Mouse (Mus musculus) stomach, embryonic 15.5 days (tissue): ENCODE results near the gene Tcf19. TPM values are rescaled to one million over a fixed set of nuclear protein-coding genes. Genes with fewer than 3 reads are reported as not detected.
A peak's percentile ranks its signal among the peaks of the same experiment; 100 is the strongest.
"Not testable (repeated sequence)": the region's sequence is repeated elsewhere in the genome, so short reads cannot be mapped to it uniquely, and the experiment has no call there.

Experiments used
- ATAC-seq: fragments of 200-750 bp; cut with Nextera tagmentation; 2 replicates; pipeline ENCODE4 v1.8.0; 2017; ENCODE audit warnings: low read depth, moderate number of reproducible peaks, moderate TSS enrichment; ENCODE audit not compliant: insufficient read depth, low FRiP score
- H3K27ac ChIP-seq: fragments of 300-500 bp; sonication (generic); 2 replicates; pipeline ENCODE4 v1.5.1; 2015; ENCODE audit warnings: mild to moderate bottlenecking, inconsistent platforms
- H3K27me3 ChIP-seq: fragments of 300-500 bp; sonication (generic); replicated peaks from 2 replicates; pipeline ENCODE4 v1.6.1; 2015; ENCODE audit warnings: inconsistent platforms
- H3K36me3 ChIP-seq: fragments of 300-500 bp; sonication (generic); 2 replicates; pipeline ENCODE4 v1.6.1; 2015; ENCODE audit warnings: inconsistent platforms
- H3K4me1 ChIP-seq: fragments of 300-500 bp; sonication (generic); 2 replicates; pipeline ENCODE4 v1.6.1; 2015; ENCODE audit warnings: inconsistent platforms
- H3K4me2 ChIP-seq: fragments of 300-500 bp; sonication (generic); 2 replicates; pipeline ENCODE4 v1.6.1; 2015; ENCODE audit warnings: mild to moderate bottlenecking, inconsistent platforms
- H3K4me3 ChIP-seq: fragments of 300-500 bp; sonication (generic); replicated peaks from 2 replicates; pipeline ENCODE4 v1.5.1; 2015; ENCODE audit warnings: inconsistent platforms
- H3K9ac ChIP-seq: fragments of 300-500 bp; sonication (generic); 2 replicates; pipeline ENCODE4 v1.6.1; 2015; ENCODE audit warnings: inconsistent platforms
- H3K9me3 ChIP-seq: fragments of 300-500 bp; sonication (generic); 2 replicates; pipeline ENCODE4 v1.6.1; 2016; ENCODE audit warnings: inconsistent platforms
- WGBS: fragments of 180-500 bp; shearing (Covaris S2); methylation state at CpG from one replicate; pipeline ENCODE4 v1.1.7; 2015; 5-methylcytosine and 5-hydroxymethylcytosine counted together
- polyA plus RNA-seq: library from polyadenylated mRNA; unstranded; fragments of >200 nt; fragmentation: Nextera tagmentation; extraction: Ambion mirVana; gene quantifications from 2 replicates; pipeline ENCODE4 v1.2.1, GENCODE M21; 2015

Gene Tcf19
- polyA plus RNA-seq, 1 experiment from 2014 or later: 76.2 TPM

DNA sequence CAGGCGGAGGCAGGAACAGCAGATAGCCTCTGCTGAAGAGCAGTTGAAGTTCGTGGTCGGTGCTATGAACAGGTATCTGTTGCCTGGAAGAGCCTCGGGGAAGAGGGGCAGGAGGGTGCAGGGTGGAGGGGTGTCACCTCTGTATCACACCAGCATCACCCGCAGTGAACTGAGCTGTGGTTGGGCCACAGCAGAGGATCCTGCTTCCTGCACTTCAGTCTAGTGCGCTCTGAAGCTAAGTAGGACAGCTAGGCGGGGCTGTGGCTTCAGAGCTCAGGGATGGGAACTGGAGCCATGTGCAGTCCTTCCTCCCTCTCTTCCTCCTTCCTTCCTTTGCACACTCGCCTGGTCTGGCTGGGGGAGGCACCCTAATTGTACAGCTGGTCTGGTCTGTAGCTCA is 10.0 kb upstream of the Tcf19 start:
- 65% methylated on average over 8 of the region's 8 CpGs for WGBS
- Histone ChIP-seq H3K36me3 (peaks cover 21% of the 10 kb centered on the region; the same call in 1 of the 2 replicates), H3K4me2 (no peak overlapping the region), H3K9ac (no peak overlapping the region), H3K27ac (no peak overlapping the region), H3K4me3 (no peak overlapping the region), H3K27me3 (no peaks in the 10 kb centered on the region), H3K9me3 (no peaks in the 10 kb centered on the region), H3K4me1 (no peaks in the 10 kb centered on the region)
- no peak for ATAC-seq

GRCm38 (mm10) chr17:35524354-35524753 is 7.7 kb upstream of the Tcf19 start:
- H3K4me1 ChIP-seq: no peaks in the 10 kb centered on the region
- no peaks in the 10 kb centered on the region for H3K27me3 ChIP-seq
- H3K36me3 ChIP-seq: peaks cover 28% of the 10 kb centered on the region
- WGBS: 92% methylated on average over 9 of the region's 9 CpGs
- H3K9me3 ChIP-seq: no peaks in the 10 kb centered on the region
- H3K4me3 ChIP-seq: no peak overlapping the region
- H3K9ac ChIP-seq: no peak overlapping the region
- no peak overlapping the region for H3K27ac ChIP-seq
- H3K4me2 ChIP-seq: no peak overlapping the region
- no peak for ATAC-seq

DNA sequence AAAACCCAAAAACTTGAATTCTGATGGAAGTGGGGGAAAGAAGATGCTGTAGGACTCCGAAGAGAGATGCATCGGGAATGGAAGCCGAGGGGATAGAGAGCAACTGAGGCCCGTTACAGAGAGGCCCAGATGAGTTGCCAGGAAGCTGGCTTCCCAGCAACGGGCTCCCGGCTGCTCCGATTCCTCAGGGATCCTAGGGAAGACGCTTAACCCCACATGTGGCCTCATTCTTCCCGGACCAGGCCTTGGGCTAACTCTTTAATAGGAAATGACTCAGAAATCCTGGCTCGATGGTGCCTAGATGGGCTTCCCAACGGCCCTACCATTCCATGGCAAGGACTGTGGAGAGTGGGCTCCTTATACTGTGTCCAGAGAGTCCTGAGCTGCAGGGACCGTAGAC is 902 bp upstream of the Tcf19 start:
- Histone ChIP-seq H3K27ac (peak overlapping the region; percentile 31), H3K9me3 (no peaks in the 10 kb centered on the region), H3K9ac (0 out of 2 replicates have a peak overlapping the region, but pooled peaks have one; percentile 37), H3K4me1 (peaks cover 25% of the 10 kb centered on the region), H3K4me2 (peak overlapping the region; percentile 65), H3K36me3 (peaks cover 11% of the 10 kb centered on the region; the same call in 1 of the 2 replicates), H3K27me3 (no peaks in the 10 kb centered on the region), H3K4me3 (peak overlapping the region; percentile 69)
- no peak for ATAC-seq
- 6% methylated on average over 12 of the region's 12 CpGs for WGBS

GRCm38 (mm10) chr17:35515911-35516640 is 548 bp downstream of the Tcf19 start:
- no peaks in the 10 kb centered on the region for H3K9me3 ChIP-seq
- peaks cover 3% of the 10 kb centered on the region; the same call in 1 of the 2 replicates for H3K36me3 ChIP-seq
- peak overlapping the region; percentile 52 for H3K9ac ChIP-seq
- no peak for ATAC-seq
- H3K4me2 ChIP-seq: peak overlapping the region; percentile 77
- H3K4me1 ChIP-seq: peaks cover 25% of the 10 kb centered on the region
- WGBS: 5% methylated on average over 25 of the region's 25 CpGs
- H3K27me3 ChIP-seq: no peaks in the 10 kb centered on the region
- 0 out of 2 replicates have a peak overlapping the region, but pooled peaks have one; percentile 26 for H3K27ac ChIP-seq
- H3K4me3 ChIP-seq: peak overlapping the region; percentile 69

- 41% methylated on average over 6 of the region's 6 CpGs for WGBS
- no peaks in the 10 kb centered on the region for H3K36me3 ChIP-seq
- no peaks in the 10 kb centered on the region for H3K27me3 ChIP-seq
- H3K4me3 ChIP-seq: peak overlapping the region; percentile 69
- no peaks in the 10 kb centered on the region for H3K9me3 ChIP-seq
- ATAC-seq: no peak
- H3K9ac ChIP-seq: peak overlapping the region; percentile 8; the same call in 1 of the 2 replicates
- H3K4me1 ChIP-seq: peaks cover 25% of the 10 kb centered on the region
- H3K27ac ChIP-seq: no peak overlapping the region
- H3K4me2 ChIP-seq: peak overlapping the region; percentile 77
Measured at GRCm38 (mm10) chr17:35514756-35515155, 1.9 kb downstream of the Tcf19 start.

DNA sequence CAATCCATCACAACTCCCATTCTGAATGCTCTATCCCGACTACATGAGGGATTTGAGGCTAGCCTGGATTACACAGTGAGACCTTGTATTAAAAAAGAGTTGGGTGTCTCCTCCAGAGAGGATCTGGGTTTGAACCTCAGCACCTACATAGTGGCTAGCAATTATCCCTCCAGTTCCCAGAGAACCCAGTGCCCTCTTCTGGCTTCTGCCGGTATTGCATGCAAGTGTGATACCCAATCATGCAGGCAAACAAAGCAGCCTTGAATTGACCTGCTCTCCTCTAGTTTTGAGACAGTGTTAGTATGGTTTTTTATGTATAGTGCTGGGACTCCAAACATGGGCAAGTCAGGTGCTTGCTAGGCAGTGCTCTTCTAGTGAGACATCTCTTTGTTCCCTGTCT is 2.7 kb downstream of the Tcf19 start:
- Histone ChIP-seq H3K27me3 (no peaks in the 10 kb centered on the region), H3K9me3 (no peaks in the 10 kb centered on the region), H3K4me1 (peaks cover 28% of the 10 kb centered on the region), H3K9ac (no peak overlapping the region), H3K4me3 (peak overlapping the region; percentile 69; the same call in 1 of the 2 replicates), H3K27ac (no peak overlapping the region), H3K36me3 (no peaks in the 10 kb centered on the region), H3K4me2 (peak overlapping the region; percentile 77)
- ATAC-seq: no peak
- WGBS: 12% methylated on average over 2 of the region's 2 CpGs

DNA sequence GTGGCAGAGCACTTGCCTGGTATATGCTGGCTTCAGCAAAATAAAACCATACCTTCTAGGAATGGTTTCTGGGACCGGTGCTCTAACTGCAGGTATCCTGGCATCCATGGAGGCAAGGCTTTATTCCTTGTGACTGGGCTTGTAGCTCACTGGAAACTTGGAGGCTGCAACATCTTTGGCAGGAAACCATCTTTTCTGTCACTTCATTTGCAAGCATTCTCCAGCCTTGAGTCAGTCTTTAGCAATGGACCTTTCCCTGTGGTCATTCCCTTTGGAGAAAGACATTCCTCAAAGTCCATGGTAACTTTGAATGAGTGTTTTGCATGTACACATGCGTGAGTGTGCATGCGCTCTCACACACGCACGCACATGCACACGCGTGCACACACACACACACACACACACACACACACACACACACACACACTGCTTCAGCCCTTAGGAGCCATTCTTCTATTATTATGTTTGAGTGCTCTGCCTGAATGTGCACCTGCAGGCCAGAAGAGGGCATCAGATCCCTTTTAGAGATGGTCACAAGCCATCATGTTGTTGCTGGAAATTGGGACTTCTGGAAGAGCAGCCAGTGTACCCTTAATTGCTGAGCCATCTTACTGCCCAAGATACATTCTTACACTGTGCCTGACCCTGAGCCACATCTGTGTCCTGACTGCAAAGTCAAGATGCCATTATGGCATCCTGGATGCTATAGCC is 3.6 kb downstream of the Tcf19 start:
- 93% methylated on average over 7 of the region's 7 CpGs for WGBS

GRCm38 (mm10) chr17:35509284-35509683 is 7.3 kb downstream of the Tcf19 start:
- H3K4me2 ChIP-seq: no peak overlapping the region
- no peaks in the 10 kb centered on the region for H3K9me3 ChIP-seq
- H3K4me3 ChIP-seq: no peak overlapping the region
- H3K27me3 ChIP-seq: peaks cover 6% of the 10 kb centered on the region; the same call in 1 of the 2 replicates
- WGBS: 32% methylated on average over 8 of the region's 8 CpGs
- no peak overlapping the region for H3K9ac ChIP-seq
- ATAC-seq: no peak
- H3K36me3 ChIP-seq: no peaks in the 10 kb centered on the region
- no peak overlapping the region for H3K27ac ChIP-seq
- H3K4me1 ChIP-seq: peaks cover 4% of the 10 kb centered on the region; the same call in 1 of the 2 replicates

More for the DNA sequence above, 3.6 kb downstream of the Tcf19 start:
- Histone ChIP-seq H3K4me2 (no peak overlapping the region), H3K36me3 (no peaks in the 10 kb centered on the region), H3K9me3 (no peaks in the 10 kb centered on the region), H3K27ac (no peak overlapping the region), H3K4me3 (no peak overlapping the region), H3K4me1 (peaks cover 27% of the 10 kb centered on the region), H3K27me3 (no peaks in the 10 kb centered on the region), H3K9ac (no peak overlapping the region)
- ATAC-seq: no peak

GRCm38 (mm10) chr17:35508279-35508678 is 8.3 kb downstream of the Tcf19 start:
- H3K4me3 ChIP-seq, ATAC-seq, H3K9ac ChIP-seq, H3K4me2 ChIP-seq, H3K4me1 ChIP-seq, H3K9me3 ChIP-seq, H3K36me3 ChIP-seq, H3K27ac ChIP-seq, H3K27me3 ChIP-seq: not testable (repeated sequence)
- 49% methylated on average over 5 of the region's 5 CpGs for WGBS

GRCm38 (mm10) chr17:35507556-35508260 is 8.9 kb downstream of the Tcf19 start:
- no peak for ATAC-seq
- H3K36me3 ChIP-seq: no peaks in the 10 kb centered on the region
- H3K27me3 ChIP-seq: peaks cover 6% of the 10 kb centered on the region; the same call in 1 of the 2 replicates
- no peak overlapping the region for H3K4me2 ChIP-seq
- WGBS: 28% methylated on average over 13 of the region's 13 CpGs
- H3K4me3 ChIP-seq: no peak overlapping the region
- no peaks in the 10 kb centered on the region for H3K9me3 ChIP-seq
- no peak overlapping the region for H3K27ac ChIP-seq
- no peak overlapping the region for H3K9ac ChIP-seq
- H3K4me1 ChIP-seq: 0 out of 2 replicates have a peak, but pooled peaks cover 2% of the 10 kb centered on the region

- no peaks in the 10 kb centered on the region for H3K36me3 ChIP-seq
- H3K27me3 ChIP-seq: peaks cover 6% of the 10 kb centered on the region; the same call in 1 of the 2 replicates
- H3K4me1 ChIP-seq: 0 out of 2 replicates have a peak, but pooled peaks cover 2% of the 10 kb centered on the region
- no peak overlapping the region for H3K27ac ChIP-seq
- WGBS: 22% methylated on average over 10 of the region's 10 CpGs
- H3K4me3 ChIP-seq: no peak overlapping the region
- H3K9ac ChIP-seq: no peak overlapping the region
- no peak overlapping the region for H3K4me2 ChIP-seq
- ATAC-seq: no peak
- H3K9me3 ChIP-seq: no peaks in the 10 kb centered on the region
Measured at GRCm38 (mm10) chr17:35506881-35507280, 9.7 kb downstream of the Tcf19 start.
